Mouse (Mus musculus): Measurements from ENCODE around the gene Fbxo44. TPM values are rescaled to one million over a fixed set of nuclear protein-coding genes. Genes with fewer than 3 reads are reported as not detected.
"Not testable (repeated sequence)": the region's sequence is repeated elsewhere in the genome, so short reads cannot be mapped to it uniquely, and the experiment has no call there.

Gene Fbxo44
- total RNA-seq (2021): 100 to 1,000 TPM; 127 TPM

- DNase-seq (ENCODE audit: extremely low spot score in 1 of 2, low spot score in 1 of 2): peak; percentile 38 to 52
Observed at GRCm38 (mm10) chr4:148160436-148161390, at the start of gene Fbxo44, which contains the start of gene Fbxo2. Gene Fbxo44, minus strand, starts transcription at chr4:148160482. Gene Fbxo2, plus strand, starts transcription at chr4:148160621.

- no peak for DNase-seq (ENCODE audit: extremely low spot score in 1 of 2, low spot score in 1 of 2)
Observed at GRCm38 (mm10) chr4:148204873-148205232, 44.6 kb upstream of the Fbxo44 start.

GRCm38 (mm10) chr4:148204061-148204872 is 44.0 kb upstream of the Fbxo44 start:
- DNase-seq (ENCODE audit: extremely low spot score in 1 of 2, low spot score in 1 of 2): no peak

- DNase-seq (ENCODE audit: extremely low spot score in 1 of 2, low spot score in 1 of 2): no peak
Observed at GRCm38 (mm10) chr4:148203557-148203956, 43.3 kb upstream of the Fbxo44 start.

GRCm38 (mm10) chr4:148198721-148199120 is 38.4 kb upstream of the Fbxo44 start:
- no peak for DNase-seq (ENCODE audit: extremely low spot score in 1 of 2, low spot score in 1 of 2)

- no peak for DNase-seq (ENCODE audit: extremely low spot score in 1 of 2, low spot score in 1 of 2)
Observed at GRCm38 (mm10) chr4:148194400-148194799, 34.1 kb upstream of the Fbxo44 start.

- DNase-seq (ENCODE audit: extremely low spot score in 1 of 2, low spot score in 1 of 2): no peak
Observed at GRCm38 (mm10) chr4:148192707-148193245, 32.5 kb upstream of the Fbxo44 start.

GRCm38 (mm10) chr4:148188767-148189166 is 28.5 kb upstream of the Fbxo44 start:
- not testable (repeated sequence) for DNase-seq (ENCODE audit: extremely low spot score in 1 of 2, low spot score in 1 of 2)

GRCm38 (mm10) chr4:148185819-148186218 is 25.5 kb upstream of the Fbxo44 start:
- no peak for DNase-seq (ENCODE audit: extremely low spot score in 1 of 2, low spot score in 1 of 2)

- no peak for DNase-seq (ENCODE audit: extremely low spot score in 1 of 2, low spot score in 1 of 2)
Observed at GRCm38 (mm10) chr4:148184564-148184963, 24.3 kb upstream of the Fbxo44 start.

- no peak for DNase-seq (ENCODE audit: extremely low spot score in 1 of 2, low spot score in 1 of 2)
Observed at GRCm38 (mm10) chr4:148182363-148182762, 22.1 kb upstream of the Fbxo44 start.

GRCm38 (mm10) chr4:148181483-148181882 is 21.2 kb upstream of the Fbxo44 start:
- DNase-seq (ENCODE audit: extremely low spot score in 1 of 2, low spot score in 1 of 2): no peak

GRCm38 (mm10) chr4:148177716-148178115 is 17.4 kb upstream of the Fbxo44 start:
- no peak for DNase-seq (ENCODE audit: extremely low spot score in 1 of 2, low spot score in 1 of 2)

- DNase-seq (ENCODE audit: extremely low spot score in 1 of 2, low spot score in 1 of 2): not testable (repeated sequence)
Observed at GRCm38 (mm10) chr4:148176603-148177002, 16.3 kb upstream of the Fbxo44 start.

- no peak for DNase-seq (ENCODE audit: extremely low spot score in 1 of 2, low spot score in 1 of 2)
Observed at GRCm38 (mm10) chr4:148174495-148174862, 14.2 kb upstream of the Fbxo44 start.

- peak; percentile 36 to 39 for DNase-seq (ENCODE audit: extremely low spot score in 1 of 2, low spot score in 1 of 2)
Observed at GRCm38 (mm10) chr4:148173811-148174494, 13.7 kb upstream of the Fbxo44 start.

GRCm38 (mm10) chr4:148171261-148171660 is 11.0 kb upstream of the Fbxo44 start:
- no peak for DNase-seq (ENCODE audit: extremely low spot score in 1 of 2, low spot score in 1 of 2)

GRCm38 (mm10) chr4:148170842-148171241 is 10.6 kb upstream of the Fbxo44 start:
- DNase-seq (ENCODE audit: extremely low spot score in 1 of 2, low spot score in 1 of 2): peak; percentile 39 to 69

- DNase-seq (ENCODE audit: extremely low spot score in 1 of 2, low spot score in 1 of 2): no peak
Observed at GRCm38 (mm10) chr4:148169586-148169985, 9.3 kb upstream of the Fbxo44 start.

GRCm38 (mm10) chr4:148168287-148168686 is 8.0 kb upstream of the Fbxo44 start:
- peak in 1 of 2 experiments; percentile 79 for DNase-seq (ENCODE audit: extremely low spot score in 1 of 2, low spot score in 1 of 2)
